Mouse (Mus musculus) forebrain, embryonic 16.5 days (tissue): ENCODE measurements at regions not wholly inside any gene's neighbourhood (a gene's known extent, or its start where the extent isn't known, plus 50 kb on each side); places are given as distances from the start of the nearest gene placed in this dataset.
"Not testable (repeated sequence)": the region's sequence is repeated elsewhere in the genome, so short reads cannot be mapped to it uniquely, and the experiment has no call there.

Source experiments
- ATAC-seq: fragments of 200-750 bp; cut with Nextera tagmentation; 2 replicates; pipeline ENCODE4 v1.8.0; 2017; ENCODE audit warnings: mild to moderate bottlenecking, moderate library complexity
- H3K27ac ChIP-seq: fragments of 300-500 bp; sonication (generic); 2 replicates; pipeline ENCODE4 v1.5.1; 2014; ENCODE audit warnings: low read length, control low read depth
- H3K27me3 ChIP-seq: fragments of 300-500 bp; sonication (generic); replicated peaks from 2 replicates; pipeline ENCODE4 v1.6.1; 2014; ENCODE audit warnings: low read length; ENCODE audit not compliant: control insufficient read depth, insufficient read depth
- H3K36me3 ChIP-seq: fragments of 300-500 bp; sonication (generic); 2 replicates; pipeline ENCODE4 v1.6.1; 2014; ENCODE audit not compliant: control insufficient read depth, insufficient read depth
- H3K4me1 ChIP-seq: fragments of 300-500 bp; sonication (generic); replicated peaks from 2 replicates; pipeline ENCODE4 v1.6.1; 2014; ENCODE audit warnings: low read length; ENCODE audit not compliant: control insufficient read depth, insufficient read depth
- H3K4me2 ChIP-seq: fragments of 300-500 bp; sonication (generic); 2 replicates; pipeline ENCODE4 v1.6.1; 2014; ENCODE audit warnings: mild to moderate bottlenecking, low read length, control low read depth
- H3K4me3 ChIP-seq: fragments of 300-500 bp; sonication (generic); replicated peaks from 2 replicates; pipeline ENCODE4 v1.5.1; 2014; ENCODE audit warnings: mild to moderate bottlenecking, low read length, control low read depth
- H3K9ac ChIP-seq: fragments of 300-500 bp; sonication (generic); replicated peaks from 2 replicates; pipeline ENCODE4 v1.6.1; 2014; ENCODE audit warnings: low read depth, low read length, control low read depth
- H3K9me3 ChIP-seq: fragments of 300-500 bp; sonication (generic); 2 replicates; pipeline ENCODE4 v1.6.1; 2016; ENCODE audit warnings: low read length; ENCODE audit not compliant: control insufficient read depth
- WGBS: fragments of 180-500 bp; shearing (Covaris S2); extraction: QIAGEN DNeasy Blood & Tissue Kit; methylation state at CpG from one replicate; pipeline ENCODE4 v1.1.7; 2014; 5-methylcytosine and 5-hydroxymethylcytosine counted together

- peak; percentile 100 for ATAC-seq
Observed at GRCm38 (mm10) chr13:85126573-85127547, 62.3 kb upstream of the Ccnh start.

DNA sequence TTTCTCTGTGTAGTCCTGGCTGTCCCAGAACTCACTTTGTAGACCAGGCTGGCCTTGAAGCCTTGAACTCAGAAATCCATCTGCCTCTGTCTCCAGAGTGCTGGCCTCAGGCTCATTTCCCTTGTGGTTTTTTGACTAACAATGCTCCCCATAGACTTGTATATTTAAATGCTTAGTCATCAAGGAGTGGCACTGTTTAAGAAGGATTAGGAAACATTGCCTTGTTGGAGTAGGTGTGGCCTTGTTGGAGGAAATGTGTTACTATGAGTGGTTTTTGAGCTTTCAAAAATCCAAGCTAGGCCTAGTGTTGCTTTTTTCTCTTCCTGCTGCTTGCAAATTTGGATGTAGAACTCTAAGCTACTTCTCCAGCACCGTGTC is 61.7 kb upstream of the Ccnh start:
- no peak overlapping the region for H3K4me2 ChIP-seq
- 85% methylated on average over 1 of the region's 1 CpGs for WGBS
- H3K9me3 ChIP-seq, result no peaks in the 10 kb centered on the region
- H3K36me3 ChIP-seq, result no peaks in the 10 kb centered on the region
- no peak overlapping the region for H3K9ac ChIP-seq
- ATAC-seq, result no peak
- 0 out of 2 replicates have a peak, but pooled peaks cover 2% of the 10 kb centered on the region for H3K4me1 ChIP-seq
- H3K27ac ChIP-seq, result no peak overlapping the region
- no peaks in the 10 kb centered on the region for H3K27me3 ChIP-seq
- H3K4me3 ChIP-seq, result no peak overlapping the region

More at GRCm38 (mm10) chr13:85126573-85127547, 62.3 kb upstream of the Ccnh start:
- H3K9ac ChIP-seq, H3K9me3 ChIP-seq, H3K27ac ChIP-seq, H3K4me3 ChIP-seq, H3K4me1 ChIP-seq, H3K4me2 ChIP-seq, H3K36me3 ChIP-seq, H3K27me3 ChIP-seq: not testable (repeated sequence)
- WGBS, result 86% methylated on average over 18 of the region's 18 CpGs
